In genomic region chr11:75348199-75348889, GRCm38 (mm10) we compare ENCODE assay signal across 8 mouse cellular contexts. TPM values are rescaled to one million over a fixed set of nuclear protein-coding genes. Genes with fewer than 3 reads are reported as not detected.
DNase-seq lines count a peak whose midpoint lies in the region; ATAC-seq lines count a peak whose summit lies in the region.

Rpa1 (minus strand) TSS chr11:75348324.
Smyd4 (plus strand) TSS chr11:75348433.

- H3K27me3 ChIP-seq in hindbrain, embryonic 14.5 days (ENCODE audit: control insufficient read depth, insufficient read depth, low read length), result no peaks in the 10 kb centered on the region

- DNase-seq in R1 (ENCODE audit: low read depth, low spot score), result peak; percentile 98
- peak; percentile 95 to 98 for DNase-seq in cerebellum, postnatal 25 days
- DNase-seq in frontal cortex, postnatal 25 days (ENCODE audit: low spot score in 2 of 2), result peak; percentile 81 to 92
- peak; percentile 96 for DNase-seq in hindbrain, embryonic 14.5 days (ENCODE audit: low spot score)
- DNase-seq in layer of hippocampus, postnatal 36 days, result peak; percentile 93 to 95
- DNase-seq in lung, postnatal 36 days, result peak; percentile 96
- DNase-seq in retina, postnatal 1 day, result peak; percentile 97
- DNase-seq in urinary bladder, adult 18-20 months (ENCODE audit: low spot score in 2 of 2), result peak; percentile 83 to 92

- ATAC-seq in hindbrain, embryonic 14.5 days (ENCODE audit: low FRiP score), result peak; percentile 100

- H3K27ac ChIP-seq in hindbrain, embryonic 14.5 days, result 0 out of 2 replicates have a peak within 1 kb of the TSS, but pooled peaks have one; percentile 26

- H3K36me3 ChIP-seq in hindbrain, embryonic 14.5 days (replicated peaks; ENCODE audit: control insufficient read depth, insufficient read depth), result no peaks in the 10 kb centered on the region

- H3K4me2 ChIP-seq in hindbrain, embryonic 14.5 days (replicated peaks), result peak within 1 kb of the TSS; percentile 62

- no peaks in the 10 kb centered on the region for H3K9me3 ChIP-seq in hindbrain, embryonic 14.5 days (ENCODE audit: control insufficient read depth, low read length)

- H3K4me1 ChIP-seq in hindbrain, embryonic 14.5 days (replicated peaks; ENCODE audit: control insufficient read depth, insufficient read depth, low read length), result peaks cover 7% of the 10 kb centered on the region

- peak within 1 kb of the TSS; percentile 73 for H3K4me3 ChIP-seq in hindbrain, embryonic 14.5 days (replicated peaks; ENCODE audit: low read length)

- H3K9ac ChIP-seq in hindbrain, embryonic 14.5 days, result peak within 1 kb of the TSS; percentile 58

- under 1% methylated on average over 56 of the region's 56 CpGs for WGBS in hindbrain, embryonic 14.5 days

RNA-seq across cellular contexts. Expression of gene Rpa1, which starts in this region (rescaled TPM):
- 48.0 and 51.1 TPM in 2 replicates for polyA plus RNA-seq in hindbrain, embryonic 14.5 days (2014; fragmentation: Nextera tagmentation; extraction: Ambion mirVana)
- total RNA-seq in layer of hippocampus, postnatal 36 days (2021), result 10 to 100 TPM; 58.5 to 60.8 TPM

RNA-seq across cellular contexts. Expression of gene Smyd4, which starts in this region (rescaled TPM):
- 12.0 and 13.2 TPM in 2 replicates for polyA plus RNA-seq in hindbrain, embryonic 14.5 days (2014; fragmentation: Nextera tagmentation; extraction: Ambion mirVana)
- total RNA-seq in layer of hippocampus, postnatal 36 days (2021), result 10 to 100 TPM; 12.8 to 14.4 TPM

Comparison
In these comparisons a context has a peak if more than half of its experiments do, and no peak if none do; other contexts are left out.
1. Peak in every context shown above with its lines: DNase-seq, ATAC-seq, H3K4me3 ChIP-seq and H3K27ac ChIP-seq.